Mouse (Mus musculus) hindbrain, embryonic 12.5 days (tissue): ENCODE data around the gene 1700022I11Rik. TPM values are rescaled to one million over a fixed set of nuclear protein-coding genes. Genes with fewer than 3 reads are reported as not detected.

Experiments used
- ATAC-seq: fragments of 200-750 bp; cut with Nextera tagmentation; 2 replicates; pipeline ENCODE4 v1.8.0; 2017; ENCODE audit warnings: moderate TSS enrichment; ENCODE audit not compliant: low FRiP score
- H3K27ac ChIP-seq: fragments of 300-500 bp; sonication (generic); 2 replicates; pipeline ENCODE4 v1.5.1; 2016; ENCODE audit warnings: mild to moderate bottlenecking
- H3K27me3 ChIP-seq: fragments of 300-500 bp; sonication (generic); 2 replicates; pipeline ENCODE4 v1.6.1; 2016; ENCODE audit warnings: mild to moderate bottlenecking
- H3K36me3 ChIP-seq: fragments of 300-500 bp; sonication (generic); 2 replicates; pipeline ENCODE4 v1.6.1; 2016; ENCODE audit warnings: mild to moderate bottlenecking
- H3K4me1 ChIP-seq: fragments of 300-500 bp; sonication (generic); 2 replicates; pipeline ENCODE4 v1.6.1; 2016
- H3K4me2 ChIP-seq: fragments of 300-500 bp; sonication (generic); replicated peaks from 2 replicates; pipeline ENCODE4 v1.6.1; 2016; ENCODE audit warnings: mild to moderate bottlenecking
- H3K4me3 ChIP-seq: fragments of 300-500 bp; sonication (generic); 2 replicates; pipeline ENCODE4 v1.5.1; 2016; ENCODE audit warnings: mild to moderate bottlenecking
- H3K9ac ChIP-seq: fragments of 300-500 bp; sonication (generic); 2 replicates; pipeline ENCODE4 v1.6.1; 2016; ENCODE audit warnings: mild to moderate bottlenecking, moderate library complexity
- H3K9me3 ChIP-seq: fragments of 300-500 bp; sonication (generic); replicated peaks from 2 replicates; pipeline ENCODE4 v1.6.1; 2016; ENCODE audit warnings: mild to moderate bottlenecking
- WGBS: fragments of 180-500 bp; shearing (Covaris S2); methylation state at CpG from one replicate; pipeline ENCODE4 v1.1.7; 2016; 5-methylcytosine and 5-hydroxymethylcytosine counted together
- polyA plus RNA-seq: library from polyadenylated mRNA; unstranded; fragments of >200 nt; fragmentation: Nextera tagmentation; extraction: Ambion mirVana; gene quantifications from 2 replicates; pipeline ENCODE4 v1.2.1, GENCODE M21; 2016

The 1700022I11Rik gene
- polyA plus RNA-seq, 1 experiment from 2014 or later: 1.2 TPM

DNA sequence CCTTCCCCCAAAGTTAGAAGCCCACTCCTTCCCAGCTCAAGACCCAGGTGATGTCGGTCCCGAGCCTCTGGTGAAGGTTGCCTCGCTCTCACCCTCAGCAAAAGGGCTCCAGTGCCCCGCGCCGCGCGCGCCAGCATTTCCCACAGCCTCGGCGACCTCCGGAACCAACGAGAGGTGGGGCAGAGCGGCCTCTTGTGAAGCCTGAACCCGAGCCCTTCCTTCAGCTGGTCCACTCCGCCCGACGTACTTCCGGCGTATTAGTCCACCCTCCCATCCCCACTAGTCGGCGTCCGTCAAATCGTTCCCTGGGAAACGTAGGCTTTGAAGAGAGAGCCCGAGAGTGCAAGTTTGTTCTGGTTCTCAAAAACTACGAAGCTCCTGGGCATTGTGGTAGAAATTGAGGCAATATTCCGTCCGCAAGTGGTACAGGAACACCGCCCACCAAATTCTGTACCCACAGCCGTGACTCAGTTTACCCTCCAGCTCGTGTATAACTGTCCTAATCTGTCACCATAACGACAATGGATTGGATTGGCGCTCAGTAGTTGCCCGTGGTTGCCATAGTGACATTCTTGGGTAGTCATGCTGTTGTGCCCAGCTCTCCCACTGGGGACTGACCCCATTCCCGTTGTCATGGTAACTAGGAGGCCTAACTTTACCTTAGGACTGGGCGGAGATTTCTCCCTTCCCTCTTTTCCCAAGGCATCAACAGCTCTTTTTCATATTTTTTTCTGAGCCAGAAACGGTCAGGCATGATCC lies 62.0 kb downstream of the 1700022I11Rik start, which contains the start of gene Stoml2:
Stoml2 (minus strand) TSS at position 474 of the 759 bp plus-strand sequence.
- H3K4me2 ChIP-seq: peak within 1 kb of the TSS; percentile 84
- H3K36me3 ChIP-seq: peaks cover 73% of the 10 kb centered on the region
- peak within 1 kb of the TSS; percentile 92 for H3K9ac ChIP-seq
- no peaks in the 10 kb centered on the region for H3K27me3 ChIP-seq
- peak within 1 kb of the TSS; percentile 92 for H3K27ac ChIP-seq
- 1% methylated on average over 38 of the region's 38 CpGs for WGBS
- peaks cover 22% of the 10 kb centered on the region for H3K4me1 ChIP-seq
- H3K4me3 ChIP-seq: peak within 1 kb of the TSS; percentile 73
- H3K9me3 ChIP-seq: no peaks in the 10 kb centered on the region
- peak; percentile 96 for ATAC-seq

- H3K4me2 ChIP-seq: no peak overlapping the region
- H3K9me3 ChIP-seq: no peaks in the 10 kb centered on the region
- peaks cover 27% of the 10 kb centered on the region for H3K4me1 ChIP-seq
- ATAC-seq: no peak
- H3K36me3 ChIP-seq: peaks cover 70% of the 10 kb centered on the region
- 100% methylated on average over 1 of the region's 1 CpGs for WGBS
- H3K4me3 ChIP-seq: no peak overlapping the region
- H3K9ac ChIP-seq: no peak overlapping the region
- H3K27ac ChIP-seq: peak overlapping the region; percentile 92
- H3K27me3 ChIP-seq: no peaks in the 10 kb centered on the region
Measured at GRCm38 (mm10) chr4:43032501-43032900, 63.1 kb downstream of the 1700022I11Rik start.

Other genes with a start within 250 kb of the 1700022I11Rik start
- gene 4930578G10Rik, start 234.1 kb upstream of the 1700022I11Rik start, polyA plus RNA-seq: 0.73 and 1.1 TPM in 2 replicates
- not detected in 2 replicates for gene Ccl19, start 213.0 kb upstream of the 1700022I11Rik start, polyA plus RNA-seq
- 4.1 and 5.5 TPM in 2 replicates for gene Ccl21a, start 195.6 kb upstream of the 1700022I11Rik start, polyA plus RNA-seq
- gene Fam205a1, start 115.7 kb upstream of the 1700022I11Rik start, polyA plus RNA-seq: 0.05 and 0.21 TPM in 2 replicates
- 0.31 and 0.48 TPM in 2 replicates for gene Gm12394, start 112.8 kb upstream of the 1700022I11Rik start, polyA plus RNA-seq
- gene Fam205c, start 95.4 kb upstream of the 1700022I11Rik start, polyA plus RNA-seq: 1.9 and 2.4 TPM in 2 replicates
- gene Phf24, start 52.9 kb upstream of the 1700022I11Rik start, polyA plus RNA-seq: 7.9 TPM in 2 replicates
- 32.4 and 37.4 TPM in 2 replicates for gene Dnajb5, start 19.8 kb upstream of the 1700022I11Rik start, polyA plus RNA-seq
- gene Vcp, start 30.9 kb downstream of the 1700022I11Rik start, polyA plus RNA-seq: 626 and 637 TPM in 2 replicates
- gene Fancg, start 40.9 kb downstream of the 1700022I11Rik start, polyA plus RNA-seq: 20.5 and 21.6 TPM in 2 replicates
- 25.2 and 28.9 TPM in 2 replicates for gene Pigo, start 56.2 kb downstream of the 1700022I11Rik start, polyA plus RNA-seq
- 243 and 249 TPM in 2 replicates for gene Stoml2, start 62.1 kb downstream of the 1700022I11Rik start, polyA plus RNA-seq
- 36.2 and 36.6 TPM in 2 replicates for gene Fam214b, start 76.6 kb downstream of the 1700022I11Rik start, polyA plus RNA-seq
- 27.8 and 29.4 TPM in 2 replicates for gene Unc13b, start 89.3 kb downstream of the 1700022I11Rik start, polyA plus RNA-seq